Mouse (Mus musculus) v-Abl transformed pro-B cells (cell line): ENCODE data around the gene Npr3.
"Not testable (repeated sequence)": the region's sequence is repeated elsewhere in the genome, so short reads cannot be mapped to it uniquely, and the experiment has no call there.

Experiments
- in situ Hi-C, 2 experiments: fragments of 400-800 bp; cut with MboI; formaldehyde crosslinking; loops; one replicate each; pipeline ENCODE4 v1.15.1; 2025; ENCODE audit not compliant: unreplicated experiment in 2 of 2

Gene Npr3

DNA sequence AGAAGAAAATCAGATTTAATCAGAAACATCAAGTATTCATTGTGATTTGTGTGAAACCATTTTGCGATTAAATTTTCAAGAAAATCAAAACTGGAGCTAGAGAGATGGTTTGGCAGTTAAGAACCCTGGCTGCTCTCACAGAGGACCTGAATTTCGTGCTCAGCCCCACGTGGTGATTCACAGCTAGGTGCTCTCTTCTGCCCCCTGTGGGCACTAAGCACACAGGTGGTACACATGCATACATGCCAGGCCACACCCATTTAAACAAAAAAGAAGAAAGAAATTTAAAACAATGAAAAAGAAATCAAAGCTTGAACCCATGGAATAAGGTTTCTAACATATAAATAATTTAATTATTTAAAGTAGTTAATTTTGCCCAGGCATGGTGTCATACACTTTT, 15.7 kb downstream of the Npr3 start:
- in situ Hi-C loops = no loop called here

- in situ Hi-C loops = no loop called here
Observed at GRCm38 (mm10) chr15:11882508-11883205, 24.4 kb downstream of the Npr3 start.

DNA sequence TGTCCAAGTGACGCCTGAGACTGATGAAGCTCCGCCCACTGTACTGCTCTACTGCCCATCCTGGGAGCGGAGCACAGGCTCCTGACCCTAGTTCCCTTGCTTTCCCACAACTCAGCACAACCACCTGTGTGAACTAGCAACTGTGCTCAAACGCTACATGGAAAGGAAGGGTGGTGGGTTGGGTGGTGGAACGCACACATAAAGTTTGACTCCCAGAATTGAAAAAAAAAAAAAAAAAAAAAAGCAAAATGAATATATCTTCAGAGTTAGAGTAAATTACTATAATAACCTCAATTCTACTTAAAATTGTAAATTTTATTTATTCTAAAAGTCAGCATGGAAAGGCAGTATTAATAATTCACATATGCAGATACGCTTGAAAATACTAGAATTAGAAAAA, 25.3 kb downstream of the Npr3 start:
- in situ Hi-C loops = no loop called here

DNA sequence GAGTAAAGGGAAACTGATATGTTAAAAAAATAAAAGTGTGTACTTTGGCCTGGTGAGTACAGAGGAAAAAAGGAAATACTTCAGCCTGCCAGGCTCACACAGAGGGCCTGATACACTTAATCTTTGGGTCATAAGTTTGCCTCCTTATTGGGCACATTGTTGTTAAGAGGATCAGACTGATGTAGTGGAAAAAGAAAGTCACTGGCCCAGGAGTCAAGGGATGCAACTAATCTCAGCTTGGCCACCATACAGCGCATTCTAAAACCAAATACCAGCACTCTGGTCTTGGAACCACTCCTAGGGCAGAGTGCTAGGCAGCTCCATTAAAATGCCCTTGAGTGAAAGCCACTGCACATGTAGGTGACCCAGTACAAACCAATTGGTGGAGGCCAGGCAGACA, 28.8 kb downstream of the Npr3 start:
- in situ Hi-C loops = no loop called here

DNA sequence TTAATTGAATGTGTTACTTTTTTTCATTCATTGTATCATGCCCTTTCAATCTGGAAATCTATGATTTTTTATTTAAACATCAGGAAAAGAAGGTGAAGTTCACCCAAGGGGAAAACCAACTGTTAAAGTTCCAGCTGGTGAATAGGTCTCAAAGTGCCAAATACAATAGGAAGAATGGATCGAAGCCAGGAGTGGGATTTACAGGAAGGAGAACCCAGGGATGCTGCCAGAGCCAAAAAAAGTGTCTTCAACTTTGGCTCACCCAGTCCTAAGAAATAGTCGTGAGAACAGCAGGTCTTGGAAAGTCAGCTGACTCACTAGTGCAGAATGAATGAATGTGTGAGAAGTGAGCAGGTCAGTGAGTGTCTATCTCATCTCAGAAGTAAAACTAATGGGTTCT, 29.8 kb downstream of the Npr3 start:
- in situ Hi-C loops = no loop called here

GRCm38 (mm10) chr15:11866918-11867317, 40.2 kb downstream of the Npr3 start:
- in situ Hi-C loops = no loop called here

DNA sequence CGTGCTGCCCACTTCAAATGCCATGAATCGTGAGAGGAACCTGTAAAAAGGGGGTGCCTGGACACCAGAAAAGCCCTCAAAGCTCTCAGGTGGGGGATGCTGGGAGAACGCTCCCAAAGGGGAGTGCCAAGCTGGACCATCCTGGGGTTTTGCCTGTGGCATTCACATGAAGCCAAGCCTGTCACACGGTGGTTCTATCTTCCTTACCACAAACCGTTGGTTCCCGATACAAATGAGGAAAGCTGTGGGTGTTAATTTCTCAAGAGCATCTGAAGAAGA, 43.6 kb downstream of the Npr3 start:
- in situ Hi-C loops = no loop called here

DNA sequence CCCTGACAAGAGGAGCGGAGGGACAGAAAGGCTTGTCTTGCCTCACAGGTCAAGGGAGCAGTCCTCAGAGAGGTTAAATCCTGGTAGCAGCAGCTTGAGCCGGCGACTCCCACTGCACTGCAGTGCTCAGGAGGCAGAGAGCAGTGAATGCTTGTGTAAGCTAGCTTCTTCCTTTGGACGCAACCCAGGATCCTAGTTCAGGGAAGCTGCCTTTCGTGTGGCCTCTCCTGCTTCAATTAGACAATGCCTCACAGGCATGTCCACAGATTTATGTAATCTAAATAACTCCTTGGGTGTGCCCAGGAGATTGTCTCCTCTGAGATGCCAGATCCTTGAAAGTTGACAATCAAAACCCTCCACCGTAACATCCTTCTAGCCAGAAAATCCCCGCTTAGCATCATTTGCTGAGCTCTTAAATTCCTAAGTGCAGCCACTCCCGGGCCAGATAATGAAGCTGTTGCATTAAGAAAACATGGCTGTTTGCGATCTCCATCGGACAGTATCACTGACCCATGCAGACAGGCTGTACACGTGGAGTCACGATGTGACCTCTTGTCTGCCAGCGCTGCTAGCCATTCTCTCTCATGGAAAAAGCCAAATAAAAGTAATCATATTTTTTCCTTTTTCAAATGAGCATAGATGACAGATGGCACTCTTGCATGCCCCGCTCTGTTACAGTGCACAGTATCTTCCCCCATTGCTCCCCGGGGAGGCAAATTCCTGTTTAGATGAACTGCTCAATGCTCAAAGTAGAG, 44.1 kb downstream of the Npr3 start:
- in situ Hi-C loops = no loop called here

GRCm38 (mm10) chr15:11862253-11862652, 44.8 kb downstream of the Npr3 start:
- in situ Hi-C loops = no loop called here

DNA sequence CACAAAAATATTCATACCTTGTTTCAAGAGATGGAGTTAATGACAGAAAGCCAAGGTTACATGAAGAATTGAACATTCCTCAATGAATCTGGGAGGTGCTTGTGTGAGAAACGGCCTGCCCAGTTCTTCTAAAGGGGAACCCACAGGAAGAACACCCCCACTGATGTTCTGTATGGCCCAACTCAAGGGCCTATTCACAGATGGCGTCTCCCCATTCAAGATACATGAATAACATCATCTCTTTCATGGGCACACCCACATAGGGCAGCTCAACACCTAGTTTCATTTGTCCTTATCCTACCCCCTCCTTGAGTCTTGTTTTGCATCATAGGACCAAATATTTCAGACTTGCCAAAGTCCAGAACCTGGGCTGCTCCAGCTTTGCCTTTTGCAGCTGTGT, 46.8 kb downstream of the Npr3 start:
- in situ Hi-C loops = no loop called here

DNA sequence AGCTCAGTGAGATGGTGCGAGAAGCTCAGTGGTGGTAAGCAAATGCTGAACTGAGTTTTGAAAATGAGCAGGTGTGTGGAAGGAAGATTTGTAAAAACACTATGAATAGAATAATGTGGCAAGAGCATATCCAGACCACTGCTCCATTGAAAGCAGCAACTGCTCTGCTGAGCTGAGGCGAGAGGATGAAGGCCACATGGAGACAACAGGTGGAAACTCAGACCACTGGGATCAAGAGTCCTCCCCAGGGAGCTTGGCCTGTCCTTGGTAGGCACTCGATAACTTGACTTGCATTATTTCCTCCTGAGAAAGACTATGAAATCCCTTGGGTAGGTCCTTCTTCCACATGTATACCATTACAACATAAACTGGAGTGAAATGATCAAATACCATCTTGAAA, 47.3 kb downstream of the Npr3 start:
- in situ Hi-C loops = no loop called here

GRCm38 (mm10) chr15:11858411-11858810, 48.7 kb downstream of the Npr3 start:
- in situ Hi-C loops = no loop called here

DNA sequence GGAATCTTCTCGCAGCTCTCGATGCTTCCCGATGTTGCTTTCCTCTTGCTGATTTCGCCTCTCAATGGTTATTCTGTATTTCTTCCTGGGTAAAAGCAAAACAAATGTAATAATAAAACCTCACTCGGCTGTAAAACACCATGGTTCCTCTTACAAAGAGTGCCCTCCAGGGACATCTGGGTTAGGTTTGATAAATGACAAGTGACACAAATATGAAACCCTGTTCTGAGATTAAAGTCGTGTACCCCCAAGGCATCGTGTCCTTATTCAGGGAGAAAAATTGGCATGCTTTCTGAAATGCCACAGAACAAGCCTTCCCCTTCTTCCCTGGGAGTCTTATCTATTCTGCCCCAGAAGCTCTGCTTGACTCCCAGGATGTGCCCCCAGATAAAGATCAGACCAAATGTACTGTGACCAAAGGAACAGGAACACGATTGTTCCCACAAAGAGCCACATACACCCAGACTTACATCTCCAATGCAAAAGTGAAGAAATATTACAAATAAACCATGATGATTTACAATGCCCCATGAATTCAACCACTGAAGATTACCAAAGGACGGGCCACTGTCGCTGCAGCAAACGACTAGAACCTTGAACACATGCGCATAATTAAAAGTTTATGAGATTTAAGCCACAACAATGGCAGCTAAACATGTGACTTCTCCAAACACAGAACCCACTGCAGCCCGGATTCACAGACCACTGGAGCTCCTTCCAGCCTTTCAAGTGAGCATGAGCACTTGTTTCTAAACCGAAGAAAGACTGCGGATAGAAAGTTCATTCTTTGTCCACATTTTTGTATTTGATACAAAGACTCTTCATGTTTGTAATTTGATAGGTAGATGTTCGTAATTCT, 61.7 kb downstream of the Npr3 start:
- in situ Hi-C loops = no loop called here

DNA sequence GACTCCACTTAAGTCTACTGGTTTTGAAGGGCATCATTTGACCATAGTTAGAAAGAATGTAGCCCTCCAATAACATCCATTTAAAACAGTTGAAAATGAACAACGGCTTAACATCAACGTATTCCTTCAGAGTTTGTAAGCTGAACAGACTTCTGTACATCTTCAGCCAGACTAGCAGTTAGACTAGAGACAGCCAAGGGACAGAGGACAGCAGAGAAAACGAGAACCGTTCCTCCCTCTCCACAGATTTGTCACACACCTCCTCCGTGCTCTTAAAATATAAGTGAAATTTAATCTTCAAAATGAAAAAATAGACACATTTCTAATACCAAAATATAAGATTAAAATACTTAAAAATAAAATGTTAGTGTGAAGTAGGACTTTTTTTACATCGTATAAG, 63.0 kb downstream of the Npr3 start:
- in situ Hi-C loops = no loop called here

- in situ Hi-C loops = no loop called here
Observed at GRCm38 (mm10) chr15:11841828-11842227, 65.3 kb downstream of the Npr3 start.

DNA sequence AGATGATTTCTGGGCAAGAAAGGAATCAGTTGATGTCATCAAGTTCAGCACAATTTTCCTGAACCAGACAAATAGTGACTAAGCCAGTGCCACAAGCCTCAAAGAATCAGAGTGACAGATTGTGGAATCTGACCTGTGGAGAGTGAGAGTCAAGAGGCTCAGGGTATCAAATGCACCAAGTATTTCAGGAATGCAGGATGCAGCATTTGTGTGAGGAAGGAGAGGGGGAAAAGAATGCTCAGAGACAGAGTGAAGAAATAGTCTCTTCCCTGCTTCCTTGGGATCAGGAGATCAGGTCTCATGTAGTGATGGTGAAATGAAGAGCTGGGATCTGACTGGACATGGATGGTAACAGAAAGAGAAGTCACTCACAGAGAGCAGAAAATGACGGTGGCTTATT, 71.2 kb downstream of the Npr3 start:
- in situ Hi-C loops = no loop called here

DNA sequence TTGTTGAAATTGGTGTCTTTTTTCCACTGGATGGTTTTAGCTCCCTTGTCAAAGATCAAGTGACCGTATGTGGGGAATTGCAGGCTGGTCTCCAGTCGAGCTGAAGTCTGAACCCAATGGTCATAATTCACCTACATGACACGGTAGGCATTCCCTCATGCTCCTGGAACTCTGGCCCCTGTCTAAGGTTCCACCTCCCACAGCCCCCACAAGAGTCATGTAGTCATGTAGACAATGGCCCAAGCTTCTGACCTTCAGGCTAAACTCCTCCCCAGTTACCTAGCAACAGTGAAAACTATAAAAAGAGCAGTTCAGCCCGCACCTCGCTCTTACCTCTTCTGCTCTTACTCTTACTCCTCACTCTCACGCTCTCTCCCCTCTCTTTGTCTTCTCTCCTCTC, 84.7 kb downstream of the Npr3 start:
- in situ Hi-C loops = not testable (repeated sequence)

- in situ Hi-C loops = no loop called here
Observed at GRCm38 (mm10) chr15:11815551-11815950, 91.5 kb downstream of the Npr3 start.

DNA sequence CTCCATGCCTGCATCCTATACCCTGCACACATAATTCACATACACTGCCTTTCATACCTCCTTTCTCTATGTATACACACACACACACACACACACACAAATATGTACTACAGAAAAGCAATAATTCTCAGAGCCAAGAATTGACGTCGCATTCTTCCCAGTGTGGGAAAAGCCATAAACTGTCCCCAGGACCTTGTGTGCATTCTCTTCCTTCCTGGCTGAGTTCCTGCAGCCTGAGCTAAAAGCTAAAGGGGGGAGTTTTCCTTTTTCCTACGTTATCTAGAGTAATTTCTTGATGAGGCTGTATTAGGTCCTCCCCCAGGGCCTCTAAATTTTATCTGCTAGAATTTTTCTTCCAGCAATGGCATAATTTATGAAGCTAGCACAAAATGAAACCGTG, 103.5 kb downstream of the Npr3 start:
- in situ Hi-C loops = no loop called here

GRCm38 (mm10) chr15:11801863-11802722, 105.0 kb downstream of the Npr3 start:
- in situ Hi-C loops = no loop called here

DNA sequence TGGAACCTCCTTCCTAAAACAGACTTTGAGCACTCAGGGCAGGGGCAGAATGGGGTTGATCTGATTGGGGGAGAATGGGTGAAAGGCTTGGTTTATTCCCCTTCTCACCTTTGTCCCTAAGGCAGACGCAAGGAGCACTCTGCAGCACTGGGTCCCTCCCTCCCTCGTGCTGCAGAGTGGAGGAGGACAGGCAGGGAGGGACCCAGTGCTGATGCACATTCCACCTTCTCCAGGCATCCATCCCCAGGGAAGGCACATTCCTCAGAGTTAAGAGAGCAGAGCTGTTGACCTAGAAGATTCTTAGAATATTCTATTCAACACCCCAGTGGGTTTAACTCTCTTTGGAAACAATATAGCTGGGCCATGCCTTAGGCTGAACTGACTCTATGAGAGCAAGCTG, 112.5 kb downstream of the Npr3 start:
- in situ Hi-C loops = no loop called here
